Mouse (Mus musculus): ENCODE data around the gene Tmem127.
"Not testable (repeated sequence)": the region's sequence is repeated elsewhere in the genome, so short reads cannot be mapped to it uniquely, and the experiment has no call there.

Gene Tmem127

DNA sequence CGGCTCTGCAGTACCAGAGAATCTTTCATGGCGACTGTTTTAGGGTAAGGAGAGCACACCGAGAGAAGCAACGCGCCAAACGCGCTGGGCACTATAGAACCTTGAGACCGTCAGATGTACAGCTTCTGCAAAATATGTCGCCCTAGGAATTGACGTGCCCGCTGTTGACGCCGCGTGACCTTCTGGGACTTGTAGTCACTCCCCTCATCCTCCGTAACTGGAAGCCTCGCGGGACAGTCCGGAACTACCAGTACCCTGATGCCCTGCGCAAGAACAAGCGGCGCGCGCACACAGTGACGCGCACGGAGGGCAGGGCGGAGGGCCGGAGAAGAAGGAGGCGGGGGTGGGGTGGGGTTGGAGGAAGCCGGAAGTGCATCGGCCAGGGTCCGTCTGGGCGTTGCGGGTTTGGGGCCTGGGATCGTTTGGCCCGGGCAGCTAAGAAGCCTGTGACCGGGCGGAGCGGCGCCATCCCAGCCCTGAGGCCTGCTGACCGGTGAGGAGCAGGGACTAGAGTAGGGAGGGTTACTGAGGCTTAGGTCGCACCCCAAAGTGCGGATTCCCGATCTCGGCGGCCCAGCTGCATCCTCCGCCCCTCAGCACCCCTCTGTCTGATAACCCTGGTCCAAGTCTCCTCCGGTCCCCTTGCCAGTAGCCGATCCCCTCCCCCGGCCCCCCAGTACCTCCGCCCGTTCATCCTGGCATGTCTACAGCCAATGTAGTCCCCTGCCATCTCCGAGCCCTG, at the start of gene Tmem127, which contains the start of gene Ciao1:
Tmem127 (plus strand) TSS at position 317 of the 742 bp plus-strand sequence.
Ciao1 (minus strand) TSS at position 225 of the 742 bp plus-strand sequence.
- DNase-seq (ENCODE audit: low spot score) = peak; percentile 98

GRCm38 (mm10) chr2:127204932-127205331, 42.8 kb upstream of the Tmem127 start:
- peak; percentile 88 for DNase-seq (ENCODE audit: low spot score)

DNA sequence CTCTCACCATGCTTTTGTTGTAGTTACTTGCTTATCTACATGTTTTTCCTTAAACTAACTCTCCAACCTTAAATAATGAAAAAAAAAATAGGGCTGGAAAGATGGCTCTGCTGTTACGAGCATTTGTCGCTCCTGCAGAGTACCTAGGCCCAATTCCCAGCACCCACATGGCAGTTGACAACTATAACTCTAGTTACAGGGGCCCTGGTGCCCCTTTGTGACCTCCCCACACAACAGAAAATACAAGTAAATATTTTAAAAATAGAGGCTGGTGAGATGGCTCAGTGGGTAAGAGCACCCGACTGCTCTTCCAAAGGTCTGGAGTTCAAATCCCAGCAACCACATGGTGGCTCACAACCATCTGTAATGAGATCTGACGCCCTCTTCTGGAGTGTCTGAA, 41.8 kb upstream of the Tmem127 start:
- not testable (repeated sequence) for DNase-seq (ENCODE audit: low spot score)

GRCm38 (mm10) chr2:127206916-127207315, 40.8 kb upstream of the Tmem127 start:
- no peak for DNase-seq (ENCODE audit: low spot score)

- DNase-seq (ENCODE audit: low spot score) = peak; percentile 97
Observed at GRCm38 (mm10) chr2:127207547-127208451, 39.9 kb upstream of the Tmem127 start, which contains the start of the genes 1810024B03Rik and Snrnp200. TSS of gene 1810024B03Rik (minus strand) at chr2:127208280. TSS of gene Snrnp200 (plus strand) at chr2:127208386.

GRCm38 (mm10) chr2:127208452-127208769, 39.3 kb upstream of the Tmem127 start:
- no peak for DNase-seq (ENCODE audit: low spot score)

GRCm38 (mm10) chr2:127210701-127211100, 37.0 kb upstream of the Tmem127 start:
- no peak for DNase-seq (ENCODE audit: low spot score)

DNA sequence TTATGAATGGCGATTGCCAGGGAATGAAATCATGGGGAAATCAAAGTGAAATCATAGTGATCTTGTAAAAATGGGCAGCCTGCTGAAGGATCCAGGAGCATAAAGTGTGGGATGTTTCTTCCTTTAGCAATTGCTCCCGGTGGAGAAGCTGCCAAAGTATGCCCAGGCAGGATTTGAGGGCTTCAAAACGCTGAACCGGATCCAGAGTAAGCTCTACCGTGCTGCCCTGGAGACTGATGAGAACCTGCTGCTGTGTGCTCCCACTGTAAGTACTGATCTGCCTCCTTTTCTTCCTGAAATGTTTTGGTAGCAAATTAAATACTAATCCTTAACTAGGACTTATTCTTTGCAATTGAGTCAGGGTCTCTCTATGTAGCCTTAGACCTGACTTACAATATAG, 30.0 kb upstream of the Tmem127 start:
- no peak for DNase-seq (ENCODE audit: low spot score)

GRCm38 (mm10) chr2:127225261-127225660, 22.4 kb upstream of the Tmem127 start:
- no peak for DNase-seq (ENCODE audit: low spot score)

DNA sequence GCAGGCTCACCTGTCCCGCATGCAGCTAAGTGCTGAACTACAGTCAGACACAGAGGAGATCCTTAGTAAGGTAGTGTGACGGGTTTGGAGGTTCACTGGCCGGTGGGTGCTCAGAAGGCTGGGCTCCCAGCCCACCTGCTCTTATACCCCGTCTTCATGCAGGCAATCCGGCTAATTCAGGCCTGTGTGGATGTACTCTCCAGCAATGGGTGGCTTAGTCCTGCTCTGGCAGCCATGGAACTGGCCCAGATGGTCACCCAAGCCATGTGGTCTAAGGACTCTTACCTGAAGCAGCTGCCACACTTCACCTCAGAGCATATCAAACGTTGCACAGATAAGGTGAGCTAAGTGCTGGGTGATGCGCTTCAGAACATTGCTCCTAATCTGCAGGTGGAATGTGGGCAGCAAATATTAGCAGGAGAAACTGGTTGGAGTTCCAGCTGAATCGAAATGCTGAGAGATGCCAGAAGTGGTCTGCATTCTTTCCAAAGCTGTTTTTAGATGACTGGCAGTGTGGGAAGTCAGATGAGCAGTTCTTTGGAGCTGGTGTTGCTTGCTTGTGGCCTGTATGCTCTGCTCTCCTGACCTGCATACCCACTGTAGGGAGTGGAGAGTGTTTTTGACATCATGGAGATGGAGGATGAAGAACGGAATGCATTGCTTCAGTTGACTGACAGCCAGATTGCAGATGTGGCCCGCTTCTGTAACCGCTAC, 9.7 kb upstream of the Tmem127 start:
- DNase-seq (ENCODE audit: low spot score) = no peak

DNA sequence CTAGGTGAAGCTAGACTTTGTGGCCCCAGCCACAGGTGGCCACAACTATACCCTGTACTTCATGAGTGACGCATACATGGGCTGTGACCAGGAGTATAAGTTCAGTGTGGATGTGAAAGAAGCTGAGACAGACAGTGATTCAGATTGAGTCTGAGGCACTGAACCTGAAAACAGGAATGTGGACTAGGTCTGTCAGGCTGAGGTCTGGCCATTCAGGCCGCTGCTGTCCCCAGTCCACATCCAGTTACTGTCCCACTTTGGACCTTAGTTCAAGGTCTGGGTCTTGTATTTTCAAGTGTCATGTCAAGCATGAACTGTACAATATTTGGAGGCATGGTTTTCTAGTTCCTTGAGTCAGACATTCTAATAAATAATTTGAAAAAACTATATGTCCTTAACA, 7.6 kb upstream of the Tmem127 start:
- no peak for DNase-seq (ENCODE audit: low spot score)

GRCm38 (mm10) chr2:127248334-127249004, 761 bp downstream of the Tmem127 start:
- peak; percentile 63 for DNase-seq (ENCODE audit: low spot score)

DNA sequence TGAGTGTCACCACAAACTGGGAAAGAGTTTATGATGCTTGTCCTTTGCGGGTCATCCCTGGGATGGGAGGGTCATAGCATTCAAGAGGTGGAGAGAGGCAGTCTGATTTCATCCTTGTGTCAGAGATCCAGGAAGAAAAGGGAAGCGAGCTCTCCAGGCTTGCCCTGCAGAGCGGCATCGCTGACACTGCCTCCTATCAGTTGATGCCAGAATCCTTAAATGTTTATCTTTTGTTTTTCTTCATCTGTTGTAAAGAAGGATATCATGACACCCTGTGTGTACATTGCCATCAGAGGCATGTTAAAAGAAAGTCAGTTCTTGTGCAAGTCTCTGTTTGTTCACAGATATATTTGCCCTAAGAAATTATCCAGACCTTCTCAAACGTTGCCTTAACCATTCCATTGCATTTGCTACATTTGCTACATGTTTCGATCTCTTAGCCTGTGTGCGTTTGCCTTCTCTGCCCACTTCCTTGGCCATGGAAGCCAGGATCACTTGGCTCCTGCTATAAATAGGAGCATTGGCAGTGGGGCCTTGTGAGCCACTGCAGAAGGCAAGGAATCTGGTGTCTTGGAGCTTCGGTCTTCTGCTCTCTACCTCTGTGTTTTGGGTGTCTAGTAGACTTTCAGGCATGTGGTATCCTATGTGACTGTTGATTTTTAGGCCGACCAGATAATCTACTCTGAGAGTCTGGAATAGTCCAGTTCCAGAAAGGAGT, 2.7 kb downstream of the Tmem127 start:
- DNase-seq (ENCODE audit: low spot score) = no peak

- DNase-seq (ENCODE audit: low spot score) = no peak
Observed at GRCm38 (mm10) chr2:127251457-127251856, 3.7 kb downstream of the Tmem127 start.

DNA sequence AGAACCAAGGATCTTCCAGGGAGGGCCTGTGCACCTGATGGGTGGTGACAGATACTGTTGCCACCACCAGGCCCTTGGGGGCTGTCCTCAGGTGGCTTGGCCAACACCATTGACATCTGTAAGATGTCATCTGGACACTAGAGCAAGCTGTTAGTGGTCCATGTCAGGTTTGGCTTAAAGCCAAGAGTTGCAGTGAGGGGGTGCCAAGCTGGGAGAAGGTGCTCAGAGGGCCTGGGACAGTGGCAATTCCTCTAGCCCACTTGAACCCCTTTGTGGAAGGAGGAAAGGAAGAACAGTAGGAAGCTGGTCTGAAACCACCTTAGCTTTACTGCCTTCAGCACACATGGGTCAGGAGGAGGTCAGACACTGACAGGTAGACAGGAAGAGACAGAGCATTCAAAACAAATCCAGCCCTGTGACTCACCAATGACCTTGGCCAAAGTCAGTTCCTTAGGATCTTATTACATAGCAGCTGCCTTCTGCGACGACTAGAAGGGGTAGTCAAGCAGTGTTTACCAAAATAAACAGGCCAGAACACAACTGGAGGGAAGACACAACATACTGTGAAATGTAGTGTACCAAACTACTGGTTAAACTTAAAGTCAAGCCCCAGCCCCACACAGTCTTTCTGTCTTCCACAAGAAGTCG, 4.3 kb downstream of the Tmem127 start:
- no peak for DNase-seq (ENCODE audit: low spot score)

DNA sequence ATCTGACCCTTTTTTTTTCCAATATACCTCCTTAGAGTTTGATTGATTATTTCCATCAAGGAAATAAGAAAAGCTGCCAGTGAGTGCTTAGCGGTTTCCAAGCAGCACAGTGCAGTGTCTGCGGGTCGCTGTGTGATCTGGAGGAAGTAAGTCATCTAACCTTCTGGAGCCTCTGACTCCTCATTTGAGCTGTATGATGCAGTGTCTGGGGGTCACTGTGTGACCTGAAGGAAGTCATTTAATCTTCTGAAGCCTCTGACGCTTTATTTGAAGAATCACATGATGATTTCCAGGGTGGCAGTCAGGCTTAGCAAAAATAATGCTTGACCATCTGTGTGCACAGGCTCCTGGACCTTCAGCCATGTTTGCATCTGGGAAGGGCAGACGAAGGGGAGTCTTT, 5.1 kb downstream of the Tmem127 start:
- DNase-seq (ENCODE audit: low spot score) = no peak

GRCm38 (mm10) chr2:127254604-127255134, 7.0 kb downstream of the Tmem127 start:
- no peak for DNase-seq (ENCODE audit: low spot score)

DNA sequence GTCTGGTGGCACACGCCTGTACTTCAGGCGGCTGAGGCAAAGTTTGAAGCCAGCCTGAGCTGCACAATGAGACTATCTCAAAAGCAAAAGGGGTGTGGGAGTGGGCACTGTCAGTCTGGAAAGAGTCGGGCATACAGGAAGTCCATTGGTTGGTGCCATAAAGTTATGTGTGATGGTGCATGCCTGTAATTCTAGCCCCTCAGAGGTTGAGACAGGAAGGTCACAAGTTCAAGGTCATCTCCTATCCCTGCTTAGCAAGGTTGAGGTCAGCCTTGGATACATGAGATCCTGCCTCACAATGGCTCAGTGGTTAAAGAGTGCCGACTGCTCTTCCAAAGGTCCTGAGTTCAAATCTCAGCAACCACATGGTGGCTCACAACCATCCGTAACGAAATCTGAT, 7.6 kb downstream of the Tmem127 start:
- no peak for DNase-seq (ENCODE audit: low spot score)

GRCm38 (mm10) chr2:127259340-127259739, 11.6 kb downstream of the Tmem127 start:
- DNase-seq (ENCODE audit: low spot score) = no peak

DNA sequence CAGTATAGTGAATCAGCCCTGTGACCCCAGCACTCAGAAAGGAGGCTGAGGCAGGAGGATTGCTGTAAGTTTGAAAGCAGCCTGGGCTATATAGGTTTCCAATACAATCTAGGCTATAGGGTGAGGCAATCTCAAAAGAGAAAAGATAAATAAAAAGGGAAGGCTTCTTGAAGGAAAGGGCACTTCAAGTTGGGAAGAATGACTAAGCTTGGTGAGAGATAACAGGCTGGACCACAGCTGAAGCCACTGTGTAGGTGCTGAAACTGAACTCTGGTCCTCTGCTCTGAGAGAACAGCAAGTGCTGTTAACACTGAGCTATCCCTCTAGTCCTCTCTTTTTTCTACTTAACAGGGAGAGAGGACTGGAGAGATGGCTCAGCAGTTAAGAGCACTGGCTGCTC, 14.8 kb downstream of the Tmem127 start:
- no peak for DNase-seq (ENCODE audit: low spot score)

Data from retina, embryonic 14.5 days (tissue).